Mouse (Mus musculus) neural tube, embryonic 13.5 days (tissue): ENCODE results near the gene Lgals12. TPM values are rescaled to one million over a fixed set of nuclear protein-coding genes. Genes with fewer than 3 reads are reported as not detected.

ENCODE experiments used
- ATAC-seq: fragments of 200-750 bp; cut with Nextera tagmentation; 2 replicates; pipeline ENCODE4 v1.8.0; 2017; ENCODE audit warnings: low read depth, mild to moderate bottlenecking, moderate TSS enrichment, moderate library complexity
- H3K27ac ChIP-seq: fragments of 300-500 bp; sonication (generic); replicated peaks from 2 replicates; pipeline ENCODE4 v1.5.1; 2015; ENCODE audit warnings: moderate library complexity, mild to moderate bottlenecking, inconsistent platforms
- H3K27me3 ChIP-seq: fragments of 300-500 bp; sonication (generic); 2 replicates; pipeline ENCODE4 v1.6.1; 2015; ENCODE audit warnings: mild to moderate bottlenecking, inconsistent platforms
- H3K36me3 ChIP-seq: fragments of 300-500 bp; sonication (generic); 2 replicates; pipeline ENCODE4 v1.6.1; 2015; ENCODE audit warnings: mild to moderate bottlenecking, inconsistent platforms
- H3K4me1 ChIP-seq: fragments of 300-500 bp; sonication (generic); replicated peaks from 2 replicates; pipeline ENCODE4 v1.6.1; 2015; ENCODE audit warnings: inconsistent platforms
- H3K4me2 ChIP-seq: fragments of 300-500 bp; sonication (generic); 2 replicates; pipeline ENCODE4 v1.6.1; 2015; ENCODE audit warnings: inconsistent platforms, mild to moderate bottlenecking, moderate library complexity
- H3K4me3 ChIP-seq: fragments of 300-500 bp; sonication (generic); 2 replicates; pipeline ENCODE4 v1.5.1; 2015; ENCODE audit warnings: mild to moderate bottlenecking, inconsistent platforms
- H3K9ac ChIP-seq: fragments of 300-500 bp; sonication (generic); 2 replicates; pipeline ENCODE4 v1.6.1; 2015; ENCODE audit warnings: moderate library complexity, mild to moderate bottlenecking, inconsistent platforms
- H3K9me3 ChIP-seq: fragments of 300-500 bp; sonication (generic); 2 replicates; pipeline ENCODE4 v1.6.1; 2016; ENCODE audit warnings: inconsistent platforms
- WGBS: fragments of 180-500 bp; shearing (Covaris S2); methylation state at CpG from one replicate; pipeline ENCODE4 v1.1.7; 2015; 5-methylcytosine and 5-hydroxymethylcytosine counted together
- polyA plus RNA-seq: library from polyadenylated mRNA; unstranded; fragments of >200 nt; fragmentation: Nextera tagmentation; extraction: Ambion mirVana; gene quantifications from 2 replicates; pipeline ENCODE4 v1.2.1, GENCODE M21; 2015

Gene Lgals12
- polyA plus RNA-seq, 1 experiment from 2014 or later: 0.11 TPM

DNA sequence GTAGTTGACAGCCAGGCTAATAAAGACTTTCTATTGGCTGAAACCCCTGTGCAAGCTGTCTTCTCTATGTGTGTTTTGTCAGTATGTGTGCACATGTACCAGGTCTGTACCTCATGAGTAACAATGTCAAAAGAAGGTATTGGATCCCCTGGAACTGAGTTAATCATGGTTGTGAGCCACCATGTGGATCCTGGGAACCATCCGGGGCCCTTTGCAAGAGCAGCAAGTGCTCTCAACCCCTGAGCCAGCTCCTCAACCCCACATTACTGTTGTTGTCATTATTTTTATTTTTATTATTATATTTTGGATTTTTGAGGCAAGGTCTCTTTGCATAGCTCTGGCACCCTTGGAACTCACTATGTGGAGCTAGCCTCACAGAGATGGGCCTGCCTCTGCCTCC lies 50.4 kb downstream of the Lgals12 start:
- H3K4me3 ChIP-seq: no peak overlapping the region
- H3K27ac ChIP-seq: no peak overlapping the region
- no peak overlapping the region for H3K9ac ChIP-seq
- 85% methylated on average over 1 of the region's 1 CpGs for WGBS
- no peaks in the 10 kb centered on the region for H3K9me3 ChIP-seq
- H3K36me3 ChIP-seq: no peaks in the 10 kb centered on the region
- H3K4me2 ChIP-seq: no peak overlapping the region
- ATAC-seq: no peak
- peaks cover 10% of the 10 kb centered on the region for H3K4me1 ChIP-seq
- peaks cover 22% of the 10 kb centered on the region for H3K27me3 ChIP-seq

DNA sequence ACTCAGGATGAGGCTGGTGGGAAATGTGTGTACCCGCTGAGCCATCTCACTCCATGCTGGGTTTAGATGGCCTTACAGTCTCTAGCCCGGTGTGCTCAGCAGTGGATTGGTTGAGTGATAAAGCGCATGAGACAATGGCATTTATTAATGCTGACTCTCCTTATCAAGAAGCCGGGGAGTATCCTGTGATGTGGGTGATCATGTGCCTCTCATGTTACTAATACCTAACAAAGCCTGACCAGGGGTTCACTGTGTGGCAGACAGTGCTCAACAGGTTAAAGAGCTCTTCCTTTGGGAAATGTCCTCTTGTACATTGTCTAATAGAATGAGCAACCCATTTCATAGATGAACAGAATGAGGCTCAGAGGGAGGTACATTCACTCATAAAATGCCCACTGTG lies 52.1 kb downstream of the Lgals12 start:
- WGBS: 68% methylated on average over 4 of the region's 4 CpGs
- Histone ChIP-seq H3K9ac (no peak overlapping the region), H3K9me3 (no peaks in the 10 kb centered on the region), H3K4me1 (peaks cover 10% of the 10 kb centered on the region), H3K27ac (no peak overlapping the region), H3K36me3 (no peaks in the 10 kb centered on the region), H3K4me2 (no peak overlapping the region), H3K4me3 (no peak overlapping the region), H3K27me3 (peaks cover 22% of the 10 kb centered on the region)
- ATAC-seq: no peak

DNA sequence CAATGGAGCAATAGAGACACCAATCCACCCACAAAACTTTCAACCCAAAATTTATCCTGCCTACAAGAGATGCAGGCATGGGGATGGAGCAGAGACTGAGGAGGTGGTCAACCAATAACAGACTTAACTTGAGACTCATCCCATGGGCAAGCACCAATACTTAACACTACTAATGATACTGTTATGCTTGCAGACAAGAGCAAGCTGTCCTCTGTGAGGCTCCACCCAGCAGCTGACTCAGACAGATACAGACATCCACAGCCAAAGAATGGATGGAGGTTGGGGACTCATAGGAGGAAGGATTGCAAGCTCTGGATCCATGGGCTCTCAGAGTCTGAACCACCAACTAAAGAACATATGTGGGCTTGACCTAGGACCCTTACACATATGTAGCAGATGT lies 53.6 kb downstream of the Lgals12 start:
- Histone ChIP-seq H3K36me3 (no peaks in the 10 kb centered on the region), H3K4me2 (no peak overlapping the region), H3K27me3 (peaks cover 22% of the 10 kb centered on the region), H3K27ac (no peak overlapping the region), H3K9me3 (no peaks in the 10 kb centered on the region), H3K9ac (no peak overlapping the region), H3K4me3 (no peak overlapping the region), H3K4me1 (peaks cover 10% of the 10 kb centered on the region)
- no peak for ATAC-seq

DNA sequence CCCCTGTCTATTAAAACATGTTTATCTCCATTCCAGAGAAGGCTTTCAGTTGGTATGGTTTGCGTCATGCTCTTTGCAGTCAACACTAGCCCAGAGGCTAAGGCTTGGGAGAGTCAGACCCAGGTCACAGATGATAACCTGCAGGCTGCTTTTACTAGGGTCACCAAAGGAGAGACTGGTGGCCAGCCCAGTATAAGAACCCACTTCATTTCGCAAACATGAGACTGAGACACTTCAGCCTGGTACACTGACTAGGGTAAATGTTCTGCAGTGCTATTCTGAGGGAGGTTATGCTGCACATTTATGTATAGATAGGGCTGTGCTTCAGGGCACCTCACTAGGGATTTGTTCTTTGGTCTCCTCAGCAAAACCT lies 54.7 kb downstream of the Lgals12 start:
- no peak for ATAC-seq
- Histone ChIP-seq H3K4me2 (no peak overlapping the region), H3K9ac (no peak overlapping the region), H3K36me3 (no peaks in the 10 kb centered on the region), H3K4me3 (no peak overlapping the region), H3K27ac (no peak overlapping the region), H3K27me3 (peaks cover 10% of the 10 kb centered on the region; the same call in 1 of the 2 replicates), H3K4me1 (peaks cover 3% of the 10 kb centered on the region), H3K9me3 (no peaks in the 10 kb centered on the region)
- 89% methylated on average over 2 of the region's 2 CpGs for WGBS

DNA sequence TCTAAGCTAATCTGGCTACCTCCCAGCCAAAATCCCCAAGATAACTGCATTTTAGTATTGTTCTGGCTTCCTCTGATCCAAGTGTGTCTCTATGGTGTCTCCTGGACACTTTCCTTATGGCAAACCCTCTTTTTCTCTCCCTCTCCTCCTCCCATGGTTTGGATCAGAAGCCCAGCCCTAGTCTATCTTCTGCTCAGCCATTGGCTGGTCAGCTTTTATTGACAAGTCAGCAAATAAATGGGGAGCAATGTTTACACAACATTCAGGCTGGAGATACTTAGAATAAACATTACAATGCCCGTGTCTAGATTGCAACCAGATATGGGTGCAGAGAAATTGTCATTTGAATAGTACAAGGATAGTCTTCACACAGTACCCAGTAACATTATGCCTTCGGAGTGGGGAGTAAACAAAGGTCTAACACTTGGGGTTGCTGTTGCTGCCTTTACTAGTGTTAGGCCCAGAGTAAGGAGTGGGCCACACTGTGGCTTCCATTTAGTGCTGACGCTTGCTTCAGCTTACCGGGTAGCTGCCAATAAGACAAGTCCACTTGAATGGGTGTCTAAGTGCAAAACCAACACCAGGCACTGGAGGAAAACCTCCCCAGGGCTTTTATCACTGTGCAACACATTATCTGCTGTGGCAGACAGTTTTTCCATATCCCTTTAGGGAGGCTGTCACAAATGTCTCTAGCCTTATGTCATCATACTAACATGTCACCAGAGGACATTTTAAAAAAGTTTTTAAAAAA lies 55.3 kb downstream of the Lgals12 start:
- Histone ChIP-seq H3K4me1 (no peaks in the 10 kb centered on the region), H3K27ac (no peak overlapping the region), H3K9me3 (no peaks in the 10 kb centered on the region), H3K4me2 (no peak overlapping the region), H3K9ac (no peak overlapping the region), H3K4me3 (no peak overlapping the region), H3K36me3 (no peaks in the 10 kb centered on the region), H3K27me3 (peaks cover 5% of the 10 kb centered on the region; the same call in 1 of the 2 replicates)
- WGBS: 73% methylated on average over 4 of the region's 4 CpGs
- ATAC-seq: no peak

DNA sequence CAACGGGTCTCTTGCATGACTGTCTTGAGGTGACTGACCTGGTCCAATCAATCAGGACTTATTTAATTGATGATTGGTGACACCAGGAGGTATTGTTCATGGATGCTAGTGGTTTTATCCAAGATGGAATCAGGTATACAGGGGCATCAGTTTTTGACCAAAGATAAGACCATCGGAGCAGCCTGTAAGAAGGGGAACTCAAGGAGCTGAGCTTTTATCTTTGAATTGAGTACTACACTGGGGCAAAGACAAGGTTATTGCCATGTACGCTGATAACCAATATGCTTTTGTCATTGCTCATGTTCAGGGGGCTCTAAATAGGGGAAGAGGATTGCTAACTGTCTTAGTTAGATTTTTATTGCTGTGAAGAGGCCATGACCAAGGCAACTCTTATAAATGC lies 58.1 kb downstream of the Lgals12 start:
- Histone ChIP-seq H3K4me2 (no peak overlapping the region), H3K27ac (no peak overlapping the region), H3K36me3 (no peaks in the 10 kb centered on the region), H3K27me3 (no peaks in the 10 kb centered on the region), H3K4me3 (no peak overlapping the region), H3K9ac (no peak overlapping the region), H3K9me3 (peaks cover 6% of the 10 kb centered on the region; the same call in 1 of the 2 replicates), H3K4me1 (no peaks in the 10 kb centered on the region)
- 93% methylated on average over 3 of the region's 3 CpGs for WGBS
- ATAC-seq: no peak

Other genes with a start within 250 kb of the Lgals12 start
- 29.1 and 29.2 TPM in 2 replicates for gene Spindoc, start 224.2 kb downstream of the Lgals12 start, polyA plus RNA-seq
- 16.5 and 17.0 TPM in 2 replicates for gene 2700081O15Rik, start 189.6 kb downstream of the Lgals12 start, polyA plus RNA-seq
- gene Rtn3, start 123.9 kb downstream of the Lgals12 start, polyA plus RNA-seq: 518 and 529 TPM in 2 replicates
- gene Atl3, start 113.2 kb downstream of the Lgals12 start, polyA plus RNA-seq: 6.8 and 6.9 TPM in 2 replicates
- 2.9 and 4.8 TPM in 2 replicates for gene Pla2g16, start 49.7 kb downstream of the Lgals12 start, polyA plus RNA-seq
- gene Hrasls5, start 5.3 kb upstream of the Lgals12 start, polyA plus RNA-seq: not detected in 2 replicates
- gene Slc22a19, start 104.1 kb upstream of the Lgals12 start, polyA plus RNA-seq: not detected in 2 replicates
- gene Slc22a26, start 195.5 kb upstream of the Lgals12 start, polyA plus RNA-seq: not detected in 2 replicates